Mouse (Mus musculus): ENCODE results near the gene Etfbkmt.

Etfbkmt gene
- long read RNA-seq, experiment 1, partial matches to known transcripts: 0 of 4 reads
- long read RNA-seq, experiment 1, other reads (novel, unspliced or antisense): 3 of 4 reads
- long read RNA-seq, experiment 2, partial matches to known transcripts: 1 of 10 reads
- long read RNA-seq, experiment 2, other reads (novel, unspliced or antisense): 7 of 10 reads

GRCm38 (mm10) chr6:149139471-149139870 lies at the start of gene Etfbkmt:
TSS of gene Etfbkmt (plus strand) at chr6:149139849.
- intact Hi-C loops (cut with DNase I): loop anchor here (10.0 kb wide), 1 partner anchor 175 kb away; no protein-coding TSS in a partner anchor

GRCm38 (mm10) chr6:149092406-149092805 lies 47.2 kb upstream of the Etfbkmt start:
- intact Hi-C loops (cut with DNase I): no loop called here

GRCm38 (mm10) chr6:149093465-149093864 lies 46.2 kb upstream of the Etfbkmt start:
- intact Hi-C loops (cut with DNase I): no loop called here

- intact Hi-C loops (cut with DNase I): no loop called here
Measured at GRCm38 (mm10) chr6:149094555-149094954, 45.1 kb upstream of the Etfbkmt start.

- intact Hi-C loops (cut with DNase I): no loop called here
Measured at GRCm38 (mm10) chr6:149095389-149095788, 44.3 kb upstream of the Etfbkmt start.

- intact Hi-C loops (cut with DNase I): no loop called here
Measured at GRCm38 (mm10) chr6:149096233-149096632, 43.4 kb upstream of the Etfbkmt start.

GRCm38 (mm10) chr6:149097276-149097675 lies 42.4 kb upstream of the Etfbkmt start:
- intact Hi-C loops (cut with DNase I): no loop called here

DNA sequence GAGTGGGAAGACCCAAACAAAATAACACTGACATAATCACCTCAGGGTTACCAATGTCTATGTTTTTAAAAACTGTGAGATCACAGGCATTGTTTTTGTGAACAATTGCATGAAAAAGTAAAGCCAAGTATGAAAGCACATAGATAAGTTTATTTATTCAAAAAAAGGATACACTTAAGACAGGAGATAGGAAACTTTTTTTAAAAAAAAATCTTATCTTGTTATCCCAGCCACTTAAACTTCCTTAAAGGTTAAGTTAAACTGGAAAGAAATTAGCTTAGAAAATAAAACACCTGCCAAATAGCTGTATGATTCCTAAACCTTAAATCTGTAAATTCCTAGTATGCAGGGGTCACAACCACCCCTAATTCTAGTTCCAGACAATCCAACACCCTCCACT lies 40.7 kb upstream of the Etfbkmt start:
- intact Hi-C loops (cut with DNase I): no loop called here

DNA sequence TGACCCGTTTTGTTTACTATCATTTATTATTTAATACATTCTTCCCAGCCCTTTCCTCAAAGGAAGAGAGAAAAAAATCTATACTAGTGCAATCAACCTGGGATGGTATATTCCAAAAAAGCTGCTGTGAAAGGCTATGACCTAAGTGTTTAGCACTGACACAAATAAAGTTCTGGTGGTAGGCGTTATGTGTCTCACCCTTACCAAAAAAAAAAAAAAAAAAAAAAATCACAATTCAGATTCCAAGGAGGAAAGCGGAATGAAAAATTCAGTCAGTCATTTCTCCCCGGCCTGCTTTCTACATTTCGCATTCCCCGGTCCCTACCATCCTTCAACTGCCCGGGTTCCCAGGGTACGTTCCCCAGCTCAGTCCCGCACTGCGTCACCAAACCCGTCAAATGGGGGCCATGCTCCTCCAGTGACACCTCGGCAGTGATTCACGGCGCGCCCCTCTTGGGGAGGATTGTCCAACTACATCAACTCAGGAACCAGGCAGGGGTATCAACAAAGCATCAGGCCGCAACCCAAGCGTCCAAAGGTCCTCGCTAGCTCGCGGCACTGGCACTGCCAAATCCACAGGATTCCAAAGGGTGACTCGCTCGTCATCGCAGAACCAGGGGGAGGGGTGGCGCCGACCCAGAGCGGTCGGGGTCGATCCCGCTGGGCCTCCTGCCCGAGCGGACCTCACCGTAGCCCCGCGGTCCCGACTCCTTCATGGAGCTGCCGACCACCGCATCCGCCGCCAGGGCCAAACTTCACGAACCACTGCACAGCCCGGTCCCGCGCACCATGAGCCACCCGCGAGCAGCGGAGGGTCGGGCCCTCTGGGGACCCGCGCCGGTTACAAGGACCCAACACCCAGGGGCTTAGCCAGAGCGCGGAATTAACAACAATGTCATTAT lies 39.2 kb upstream of the Etfbkmt start:
- intact Hi-C loops (cut with DNase I): loop anchor here (5.0 to 10.0 kb wide), 2 partner anchors 38 to 156 kb away; partner anchors contain the start of gene Sinhcaf

DNA sequence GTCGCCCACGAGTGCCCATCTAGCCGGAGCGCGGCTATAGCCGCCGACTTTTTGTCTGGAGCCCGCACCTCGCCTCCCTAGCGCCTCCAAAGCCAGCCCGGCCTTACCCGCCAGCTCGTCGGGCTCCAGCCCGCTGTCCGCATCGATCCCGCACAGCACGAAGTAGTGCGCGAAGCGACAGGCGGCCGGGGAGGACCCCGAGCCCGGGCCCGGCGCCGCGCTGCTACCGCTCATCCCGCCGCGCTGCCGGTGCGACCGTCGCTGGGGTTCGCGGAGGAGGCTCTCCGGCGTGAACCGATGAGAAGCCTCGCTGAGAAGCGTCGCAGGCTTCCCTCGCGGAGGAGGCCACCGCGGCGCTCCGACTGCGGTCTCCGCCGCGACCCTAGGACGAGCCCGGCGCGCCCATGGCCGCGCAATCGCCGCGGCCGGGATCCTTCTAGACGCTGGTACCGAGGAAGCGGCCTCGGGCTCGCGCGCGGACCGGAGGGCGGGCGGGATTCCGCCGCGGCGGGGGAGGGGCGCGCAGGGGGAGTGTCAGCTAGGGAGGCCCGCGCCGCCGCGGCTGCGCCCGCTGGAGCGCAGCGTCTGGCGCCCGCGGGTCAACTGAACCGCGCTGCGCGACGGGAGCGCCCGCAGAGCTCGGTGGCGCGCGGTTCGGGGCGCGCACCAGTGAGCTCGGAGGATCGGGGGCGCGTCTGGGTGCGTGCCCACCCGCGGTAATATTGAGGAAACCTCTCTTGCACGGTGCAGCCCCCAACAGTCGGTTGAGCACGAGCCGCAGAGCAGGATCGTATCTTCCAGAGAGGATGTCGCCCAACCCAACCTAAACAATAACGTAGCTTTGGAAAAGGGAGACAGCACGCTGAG lies 38.3 kb upstream of the Etfbkmt start, which contains the start of gene Dennd5b:
TSS of gene Dennd5b (minus strand) at position 605 of the 867 bp plus-strand sequence.
- intact Hi-C loops (cut with DNase I): loop anchor here (5.0 to 10.0 kb wide), 2 partner anchors 39 to 157 kb away; partner anchors contain the start of gene Sinhcaf

DNA sequence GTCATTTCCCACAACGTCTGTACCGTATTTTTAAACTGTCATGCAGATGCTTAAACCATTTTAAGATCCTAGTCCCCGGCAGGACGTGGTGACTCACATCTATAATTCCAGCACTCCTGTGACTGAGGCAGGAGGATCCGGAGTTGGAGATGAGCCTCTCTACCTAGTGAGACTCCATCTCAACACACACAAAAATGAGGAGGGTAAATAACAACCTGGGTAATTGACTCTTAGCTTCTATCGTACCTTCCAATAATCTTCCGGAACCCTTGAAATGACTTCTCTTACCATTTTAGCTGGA lies 37.8 kb upstream of the Etfbkmt start:
- intact Hi-C loops (cut with DNase I): loop anchor here (5.0 to 10.0 kb wide), 2 partner anchors 40 to 157 kb away; partner anchors contain the start of gene Sinhcaf

- intact Hi-C loops (cut with DNase I): loop anchor here (5.0 to 10.0 kb wide), 2 partner anchors 41 to 159 kb away; partner anchors contain the start of gene Sinhcaf
Measured at GRCm38 (mm10) chr6:149103451-149103850, 36.2 kb upstream of the Etfbkmt start.

- intact Hi-C loops (cut with DNase I): loop anchor here (10.0 kb wide), 1 partner anchor 163 kb away; the partner anchor contains the start of gene Sinhcaf
Measured at GRCm38 (mm10) chr6:149107615-149108014, 32.0 kb upstream of the Etfbkmt start.

GRCm38 (mm10) chr6:149108909-149109308 lies 30.7 kb upstream of the Etfbkmt start:
- intact Hi-C loops (cut with DNase I): loop anchor here (10.0 kb wide), 1 partner anchor 164 kb away; the partner anchor contains the start of gene Sinhcaf

GRCm38 (mm10) chr6:149116992-149117391 lies 22.7 kb upstream of the Etfbkmt start:
- intact Hi-C loops (cut with DNase I): no loop called here

GRCm38 (mm10) chr6:149118935-149119334 lies 20.7 kb upstream of the Etfbkmt start:
- intact Hi-C loops (cut with DNase I): no loop called here

DNA sequence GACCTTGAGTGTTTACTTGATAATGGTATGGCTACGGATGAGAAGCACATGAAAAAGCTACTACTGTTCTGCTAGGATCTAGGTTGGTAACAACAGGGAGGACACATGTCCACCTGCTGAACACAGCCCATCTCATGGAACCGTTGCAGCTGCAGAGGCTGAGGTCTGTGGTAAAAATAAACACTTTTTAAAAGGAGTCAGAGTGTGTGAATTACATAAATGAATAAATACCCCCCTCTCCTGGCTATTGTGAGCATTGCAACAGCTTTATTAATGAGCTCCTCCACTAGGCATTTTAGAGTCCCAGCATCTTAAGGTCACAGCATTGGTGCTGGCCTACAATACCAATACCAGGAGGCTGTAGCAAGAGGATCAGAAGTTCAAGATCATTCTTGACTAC lies 19.8 kb upstream of the Etfbkmt start:
- intact Hi-C loops (cut with DNase I): loop anchor here (2.0 kb wide), 2 partner anchors 61 to 107 kb away; no protein-coding TSS in a partner anchor

DNA sequence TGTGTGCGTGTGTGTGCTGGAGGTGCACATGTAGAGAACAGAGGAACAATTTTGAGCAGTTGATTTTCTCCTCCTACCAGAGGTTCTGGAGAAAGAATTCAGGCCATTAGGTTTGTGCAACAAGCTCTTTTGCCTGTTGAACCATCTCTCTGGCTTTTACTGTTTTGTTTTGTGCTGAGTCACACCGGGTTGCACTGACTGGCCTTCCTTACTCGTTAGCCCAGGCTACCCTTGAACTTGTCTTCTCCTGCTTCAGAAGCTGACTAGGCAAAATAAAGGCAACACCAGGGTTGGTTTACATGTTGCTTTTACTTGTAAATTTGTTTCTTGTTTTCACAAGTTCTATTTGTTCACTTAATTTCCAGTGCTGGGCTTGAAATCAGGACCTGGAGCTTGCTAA lies 16.6 kb upstream of the Etfbkmt start:
- intact Hi-C loops (cut with DNase I): no loop called here

GRCm38 (mm10) chr6:149126675-149127074 lies 13.0 kb upstream of the Etfbkmt start:
- intact Hi-C loops (cut with DNase I): loop anchor here (2.0 kb wide), 1 partner anchor 248 kb away; no protein-coding TSS in a partner anchor

- intact Hi-C loops (cut with DNase I): loop anchor here (10.0 kb wide), 1 partner anchor 185 kb away; no protein-coding TSS in a partner anchor
Measured at GRCm38 (mm10) chr6:149129870-149130269, 9.8 kb upstream of the Etfbkmt start, which contains the start of gene Gm10203. TSS of gene Gm10203 (plus strand) at chr6:149130170.

DNA sequence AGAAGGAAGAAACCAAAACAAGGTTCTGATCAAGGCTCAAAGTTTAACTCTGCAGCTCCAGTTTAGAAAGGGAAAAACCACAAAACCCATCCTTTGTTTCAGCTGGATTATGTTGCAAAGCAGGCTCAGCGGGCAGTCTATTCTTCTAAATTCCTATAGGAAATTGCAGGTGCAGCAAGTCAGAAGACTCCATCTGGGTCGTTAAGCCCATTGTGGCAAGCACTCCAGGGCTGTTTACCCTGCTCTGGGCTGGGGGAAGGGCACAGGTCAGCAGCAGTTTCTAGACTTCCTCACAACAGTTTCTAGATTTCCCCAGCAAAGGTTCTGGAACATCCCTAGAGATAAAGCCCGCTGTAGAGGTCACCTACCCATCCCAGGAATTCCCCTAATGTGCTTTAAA lies 8.5 kb upstream of the Etfbkmt start:
- intact Hi-C loops (cut with DNase I): loop anchor here (10.0 kb wide), 1 partner anchor 184 kb away; no protein-coding TSS in a partner anchor

Data from adrenal gland (tissue).